Mouse (Mus musculus): ENCODE measurements at regions not wholly inside any gene's neighbourhood (a gene's known extent, or its start where the extent isn't known, plus 50 kb on each side); places are given as distances from the start of the nearest gene placed in this dataset.

DNA sequence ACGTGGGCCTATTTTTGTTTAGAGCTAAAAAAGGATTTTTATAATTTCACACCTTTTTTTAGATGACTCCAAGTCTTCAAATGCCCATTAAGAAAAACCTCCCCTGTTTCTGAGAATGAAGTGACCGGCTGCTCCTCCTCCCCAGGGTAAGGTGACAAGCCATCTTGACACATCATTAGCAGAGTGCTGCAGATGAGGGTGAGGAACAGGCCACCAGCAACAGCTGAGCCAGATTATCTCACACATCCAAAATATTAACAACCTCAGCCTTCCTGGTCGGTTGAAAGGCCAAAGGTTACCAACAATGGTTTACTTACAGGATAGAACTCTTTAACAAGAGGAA is 172.4 kb upstream of the Nabp1 start:
- TF ChIP-seq EP300 (IDR thresholded peaks at IDR 0.05; ENCODE audit: low read depth) (no peak), CTCF (IDR thresholded peaks at IDR 0.05; ENCODE audit: low read depth) (no peak)
